Comparison of ENCODE assay signal across 8 mouse cellular contexts in genomic region chr3:129256283-129256682, GRCm38 (mm10). TPM values are rescaled to one million over a fixed set of nuclear protein-coding genes. Genes with fewer than 3 reads are reported as not detected.
A peak's percentile ranks its signal among the peaks of the same experiment; 100 is the strongest.
DNase-seq lines count a peak whose midpoint lies in the region; ATAC-seq and TF ChIP-seq lines count a peak whose summit lies in the region.
"Had no signal": no experiment of that assay in that cellular context is flagged by ENCODE, and none has a peak within 500 bp of the region (broad histone marks: within the 10 kb centered on the region; RNA-seq: fewer than 3 reads in every experiment).

No protein-coding gene starts in this region.

- H3K36me3 ChIP-seq in megakaryocyte, embryonic 14.5 days (replicated peaks; ENCODE audit: low read length) = no peaks in the 10 kb centered on the region
- H3K36me3 ChIP-seq in forebrain, postnatal 0 days (ENCODE audit: insufficient read depth) = no peaks in the 10 kb centered on the region
- no peaks in the 10 kb centered on the region for H3K36me3 ChIP-seq in liver, embryonic 13.5 days

- DNase-seq in forebrain, postnatal 0 days = no peak
- DNase-seq in liver, embryonic 13.5 days = no peak
- no peak for DNase-seq in layer of hippocampus, postnatal 25 days (ENCODE audit: extremely low spot score in 1 of 2, low spot score in 1 of 2)
- DNase-seq in thymus, postnatal 4 days = no peak
- DNase-seq in left cerebral cortex, adult 2 months (ENCODE audit: extremely low spot score in 1 of 2, low spot score in 2 of 2) = no peak
- DNase-seq: thymus, adult 2 months had no signal

- H3K4me1 ChIP-seq in megakaryocyte, embryonic 14.5 days = peaks cover 2% of the 10 kb centered on the region; the same call in 1 of the 2 replicates
- H3K4me1 ChIP-seq in forebrain, postnatal 0 days (ENCODE audit: insufficient read depth) = no peaks in the 10 kb centered on the region
- no peaks in the 10 kb centered on the region for H3K4me1 ChIP-seq in liver, embryonic 13.5 days (replicated peaks)

- 0 out of 2 replicates have a peak overlapping the region, but pooled peaks have one; percentile 6 for H3K9ac ChIP-seq in forebrain, postnatal 0 days
- no peak overlapping the region for H3K9ac ChIP-seq in liver, embryonic 13.5 days

- intact Hi-C loops in left cerebral cortex, adult 2 months (cut with DNase I) = no loop called here

- 58% methylated on average over 19 of the region's 19 CpGs for WGBS in forebrain, postnatal 0 days
- 39% methylated on average over 19 of the region's 19 CpGs for WGBS in liver, embryonic 13.5 days (ENCODE audit: insufficient replicate concordance)

- no peak overlapping the region for H3K27ac ChIP-seq in forebrain, postnatal 0 days (ENCODE audit: low read depth, low read length)
- no peak overlapping the region for H3K27ac ChIP-seq in liver, embryonic 13.5 days
- H3K27ac ChIP-seq in left cerebral cortex, adult 2 months = no peak overlapping the region

- H3K27me3 ChIP-seq in megakaryocyte, embryonic 14.5 days (replicated peaks) = peaks cover 6% of the 10 kb centered on the region
- H3K27me3 ChIP-seq in forebrain, postnatal 0 days (ENCODE audit: insufficient read depth, low read length) = no peaks in the 10 kb centered on the region
- no peaks in the 10 kb centered on the region for H3K27me3 ChIP-seq in liver, embryonic 13.5 days

- TF ChIP-seq CTCF in forebrain, postnatal 0 days (IDR thresholded peaks at IDR 0.05; ENCODE audit: low read depth) = no peak
- TF ChIP-seq CTCF in left cerebral cortex, adult 2 months (IDR thresholded peaks at IDR 0.05) = no peak

- ATAC-seq in megakaryocyte, adult 5-6 weeks (ENCODE audit: poor library complexity, severe bottlenecking) = no peak
- ATAC-seq in forebrain, postnatal 0 days = peak; percentile 23; the same call in 1 of the 2 replicates
- no peak for ATAC-seq in liver, embryonic 13.5 days (ENCODE audit: low read depth)

- H3K9me3 ChIP-seq in megakaryocyte, embryonic 14.5 days = 0 out of 2 replicates have a peak, but pooled peaks cover 2% of the 10 kb centered on the region
- H3K9me3 ChIP-seq in forebrain, postnatal 0 days (ENCODE audit: low read length) = no peaks in the 10 kb centered on the region
- H3K9me3 ChIP-seq in liver, embryonic 13.5 days (replicated peaks) = no peaks in the 10 kb centered on the region

- peak overlapping the region; percentile 48 for H3K4me3 ChIP-seq in megakaryocyte, embryonic 14.5 days (replicated peaks)
- no peak overlapping the region for H3K4me3 ChIP-seq in forebrain, postnatal 0 days (ENCODE audit: low read depth, low read length)
- H3K4me3 ChIP-seq in liver, embryonic 13.5 days (replicated peaks) = no peak overlapping the region
- H3K4me3 ChIP-seq in left cerebral cortex, adult 2 months = no peak overlapping the region

- H3K4me2 ChIP-seq in forebrain, postnatal 0 days (ENCODE audit: low read depth) = peak overlapping the region; percentile 33; the same call in 1 of the 2 replicates
- H3K4me2 ChIP-seq in liver, embryonic 13.5 days = peak overlapping the region; percentile 29; the same call in 1 of the 2 replicates

RNA-seq across cellular contexts. Expression of gene Pitx2, which starts 56.6 kb away (rescaled TPM):
- 0.11 TPM in 1 of 2 replicates, not detected in the other for polyA plus RNA-seq in megakaryocyte, embryonic 14.5 days (2012; ENCODE audit: insufficient read depth, low replicate concordance)
- total RNA-seq in megakaryocyte, adult 5-6 weeks (2015) = not detected in 2 replicates
- total RNA-seq in megakaryocyte, adult 5-6 weeks (2017) = not detected in 2 replicates
- total RNA-seq in forebrain, postnatal 0 days (2014; rRNA removed) = 2.1 and 10.5 TPM in 2 replicates
- 2.5 and 7.2 TPM in 2 replicates for polyA plus RNA-seq in forebrain, postnatal 0 days (2015; fragmentation: Nextera tagmentation; extraction: Ambion mirVana)
- 2.3 and 3.0 TPM in 2 replicates for polyA plus RNA-seq in liver, embryonic 13.5 days (2015; fragmentation: Nextera tagmentation; extraction: Ambion mirVana)
- total RNA-seq in layer of hippocampus, postnatal 25 days (2021) = not detected
- not detected for total RNA-seq in left cerebral cortex, adult 2 months (2021)
